Mouse (Mus musculus) limb, embryonic 14.5 days (tissue): Measurements from ENCODE around the gene Ostn. TPM values are rescaled to one million over a fixed set of nuclear protein-coding genes. Genes with fewer than 3 reads are reported as not detected.

Experiments
- ATAC-seq: fragments of 200-750 bp; cut with Nextera tagmentation; 2 replicates; pipeline ENCODE4 v1.8.0; 2017; ENCODE audit warnings: low read depth, moderate number of reproducible peaks, moderate TSS enrichment; ENCODE audit not compliant: low FRiP score
- DNase-seq: peaks from one replicate; pipeline ENCODE4 v3.0.0-alpha.2; 2015; ENCODE audit warnings: low spot score
- H3K27ac ChIP-seq: fragments of 300-500 bp; sonication (generic); replicated peaks from 2 replicates; pipeline ENCODE4 v1.5.1; 2014; ENCODE audit warnings: low read depth, mild to moderate bottlenecking, low read length, moderate library complexity, mixed read lengths
- H3K27me3 ChIP-seq: fragments of 300-500 bp; sonication (generic); 2 replicates; pipeline ENCODE4 v1.6.1; 2014; ENCODE audit warnings: low read length, mixed read lengths; ENCODE audit not compliant: control insufficient read depth, insufficient read depth
- H3K36me3 ChIP-seq: fragments of 300-500 bp; sonication (generic); 2 replicates; pipeline ENCODE4 v1.6.1; 2014; ENCODE audit warnings: mild to moderate bottlenecking, low read length, moderate library complexity, mixed read lengths; ENCODE audit not compliant: control insufficient read depth, insufficient read depth
- H3K4me1 ChIP-seq: fragments of 300-500 bp; sonication (generic); 2 replicates; pipeline ENCODE4 v1.6.1; 2014; ENCODE audit warnings: antibody characterized with exemption, low read length, mixed read lengths; ENCODE audit not compliant: control insufficient read depth, insufficient read depth
- H3K4me2 ChIP-seq: fragments of 300-500 bp; sonication (generic); replicated peaks from 2 replicates; pipeline ENCODE4 v1.6.1; 2014; ENCODE audit warnings: low read depth, mild to moderate bottlenecking, low read length, moderate library complexity; ENCODE audit not compliant: severe bottlenecking
- H3K4me3 ChIP-seq: fragments of 300-500 bp; sonication (generic); replicated peaks from 2 replicates; pipeline ENCODE4 v1.5.1; 2014; ENCODE audit warnings: low read length
- H3K9ac ChIP-seq: fragments of 300-500 bp; sonication (generic); 2 replicates; pipeline ENCODE4 v1.6.1; 2014; ENCODE audit warnings: mild to moderate bottlenecking, low read depth, low read length, moderate library complexity; ENCODE audit not compliant: severe bottlenecking
- H3K9me3 ChIP-seq: fragments of 300-500 bp; sonication (generic); 2 replicates; pipeline ENCODE4 v1.6.1; 2016; ENCODE audit warnings: low read length; ENCODE audit not compliant: control insufficient read depth
- POLR2A ChIP-seq: fragments of 200-500 bp; IDR thresholded peaks from 2 replicates; pipeline ENCODE4 v1.8.0; 2012; ENCODE audit warnings: inconsistent platforms, mild to moderate bottlenecking, moderate library complexity, borderline replicate concordance; ENCODE audit not compliant: insufficient read depth, insufficient read length; ENCODE audit errors: extremely low read depth
- WGBS: fragments of 180-500 bp; shearing (Covaris S2); extraction: QIAGEN DNeasy Blood & Tissue Kit; methylation state at CpG from one replicate; pipeline ENCODE4 v1.1.7; 2014; 5-methylcytosine and 5-hydroxymethylcytosine counted together
- polyA plus RNA-seq, 2 experiments: library from polyadenylated mRNA; depleted of rRNA in 1 of 2; stranded (reverse) in 1 of 2; unstranded in 1 of 2; fragments of >200 nt; fragmentation: Nextera tagmentation in 1 of 2; extraction: Ambion mirVana in 1 of 2; gene quantifications; 2 replicates each; pipeline versions ENCODE4 v1.2.1 to v1.2.3; 2012 to 2014

The Ostn gene
- polyA plus RNA-seq, 2 experiments, result 3.0 to 7.4 TPM

- ATAC-seq (no peak), DNase-seq (no peak)
- Histone ChIP-seq H3K4me2 (no peak overlapping the region), H3K36me3 (no peaks in the 10 kb centered on the region), H3K9me3 (no peaks in the 10 kb centered on the region), H3K27me3 (no peaks in the 10 kb centered on the region), H3K4me3 (no peak overlapping the region), H3K4me1 (peaks cover 9% of the 10 kb centered on the region), H3K9ac (no peak overlapping the region), H3K27ac (no peak overlapping the region)
- WGBS, result 73% methylated on average over 2 of the region's 2 CpGs
- TF ChIP-seq POLR2A, result no peak
Measured at GRCm38 (mm10) chr16:27391845-27392244, 84.6 kb downstream of the Ostn start.

GRCm38 (mm10) chr16:27395251-27396037, 88.2 kb downstream of the Ostn start:
- TF ChIP-seq POLR2A, result no peak
- Histone ChIP-seq H3K4me1 (peaks cover 2% of the 10 kb centered on the region), H3K36me3 (no peaks in the 10 kb centered on the region), H3K9ac (no peak overlapping the region), H3K27me3 (no peaks in the 10 kb centered on the region), H3K9me3 (no peaks in the 10 kb centered on the region), H3K27ac (no peak overlapping the region), H3K4me3 (no peak overlapping the region), H3K4me2 (no peak overlapping the region)
- 85% methylated on average over 4 of the region's 4 CpGs for WGBS
- DNase-seq (no peak), ATAC-seq (no peak)

- Histone ChIP-seq H3K36me3 (no peaks in the 10 kb centered on the region), H3K9ac (no peak overlapping the region), H3K4me2 (no peak overlapping the region), H3K4me3 (no peak overlapping the region), H3K27me3 (no peaks in the 10 kb centered on the region), H3K4me1 (0 out of 2 replicates have a peak, but pooled peaks cover 2% of the 10 kb centered on the region), H3K27ac (no peak overlapping the region), H3K9me3 (no peaks in the 10 kb centered on the region)
- DNase-seq (no peak), ATAC-seq (no peak)
- no peak for TF ChIP-seq POLR2A
- 88% methylated on average over 1 of the region's 1 CpGs for WGBS
Measured at GRCm38 (mm10) chr16:27396951-27397350, 89.7 kb downstream of the Ostn start.

GRCm38 (mm10) chr16:27399026-27399718, 91.9 kb downstream of the Ostn start:
- H3K4me1 ChIP-seq, result 0 out of 2 replicates have a peak, but pooled peaks cover 5% of the 10 kb centered on the region
- WGBS, result 87% methylated on average over 3 of the region's 3 CpGs
- H3K36me3 ChIP-seq, result no peaks in the 10 kb centered on the region
- no peak for TF ChIP-seq POLR2A
- H3K4me3 ChIP-seq, result no peak overlapping the region
- H3K27me3 ChIP-seq, result no peaks in the 10 kb centered on the region
- H3K4me2 ChIP-seq, result no peak overlapping the region
- ATAC-seq (no peak), DNase-seq (no peak)
- H3K9me3 ChIP-seq, result no peaks in the 10 kb centered on the region
- H3K27ac ChIP-seq, result no peak overlapping the region
- no peak overlapping the region for H3K9ac ChIP-seq

GRCm38 (mm10) chr16:27399719-27400253, 92.5 kb downstream of the Ostn start:
- Histone ChIP-seq H3K4me3 (no peak overlapping the region), H3K9ac (no peak overlapping the region), H3K4me1 (0 out of 2 replicates have a peak, but pooled peaks cover 5% of the 10 kb centered on the region), H3K9me3 (no peaks in the 10 kb centered on the region), H3K27ac (no peak overlapping the region), H3K4me2 (no peak overlapping the region), H3K36me3 (no peaks in the 10 kb centered on the region), H3K27me3 (no peaks in the 10 kb centered on the region)
- WGBS, result 88% methylated on average over 6 of the region's 6 CpGs
- no peak for ATAC-seq
- no peak for DNase-seq
- TF ChIP-seq POLR2A, result no peak

Other genes starting within 250 kb of the Ostn start
- 1.3 and 1.5 TPM in 2 replicates for gene Uts2b, start 62.8 kb downstream of the Ostn start, polyA plus RNA-seq (2012; rRNA removed)
- 0.62 and 0.91 TPM in 2 replicates for gene Uts2b, start 62.8 kb downstream of the Ostn start, polyA plus RNA-seq (2014; fragmentation: Nextera tagmentation; extraction: Ambion mirVana)
- gene Ccdc50, start 81.4 kb downstream of the Ostn start, polyA plus RNA-seq (2012; rRNA removed), result 38.0 and 39.4 TPM in 2 replicates
- gene Ccdc50, start 81.4 kb downstream of the Ostn start, polyA plus RNA-seq (2014; fragmentation: Nextera tagmentation; extraction: Ambion mirVana), result 50.5 and 54.1 TPM in 2 replicates